In the genomic region with DNA sequence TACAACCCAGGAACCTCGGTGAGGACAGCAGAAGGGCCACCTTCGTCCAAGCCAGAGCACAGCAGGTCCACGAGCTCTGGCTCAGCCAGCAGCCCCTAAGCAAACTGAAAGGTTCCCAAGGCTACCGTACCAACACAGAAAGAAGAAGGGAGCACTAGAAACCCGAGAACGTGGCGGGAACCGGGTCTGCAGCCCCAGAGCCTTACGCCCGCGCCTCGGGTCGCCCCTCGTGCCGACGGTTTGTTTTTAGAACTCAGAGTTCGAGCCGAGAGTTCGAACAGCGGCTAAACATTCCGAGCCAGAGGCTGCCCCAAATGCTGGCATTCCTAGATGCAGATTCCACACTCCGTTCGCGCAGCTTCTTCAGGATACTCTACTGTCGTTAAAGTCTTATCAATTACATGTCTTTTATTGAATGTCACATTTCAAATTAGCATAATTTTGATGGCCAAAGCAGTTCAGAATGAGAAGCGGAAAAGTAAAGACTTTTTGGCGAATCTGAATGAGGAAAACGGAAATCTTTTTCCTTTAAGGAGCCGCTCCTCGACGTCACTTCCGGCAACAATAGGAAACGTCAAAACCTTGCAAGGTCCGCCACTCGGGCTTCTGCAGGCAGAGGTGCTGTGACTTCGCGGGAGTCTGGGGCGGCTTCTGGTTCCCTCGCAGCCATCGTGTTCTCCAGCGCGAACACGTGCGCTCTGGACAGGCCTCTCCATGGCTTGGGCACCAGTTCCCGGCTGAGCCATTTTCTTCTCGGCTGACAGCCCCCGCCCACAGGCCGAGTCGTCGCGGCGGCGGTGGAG, we compare ENCODE assay signal across 7 mouse cellular contexts. TPM values are rescaled to one million over a fixed set of nuclear protein-coding genes. Genes with fewer than 3 reads are reported as not detected.
A peak's percentile ranks its signal among the peaks of the same experiment; 100 is the strongest.
DNase-seq lines count a peak whose midpoint lies in the region; ATAC-seq and TF ChIP-seq lines count a peak whose summit lies in the region.

Gene Cep44, minus strand, starts transcription at position 490 of the 803 bp plus-strand sequence.
Gene Fbxo8, plus strand, starts transcription at position 533 of the 803 bp plus-strand sequence.

- H3K4me3 ChIP-seq in embryonic facial prominence, embryonic 10.5 days = peak within 1 kb of the TSS; percentile 91
- peak within 1 kb of the TSS; percentile 76 for H3K4me3 ChIP-seq in intestine, postnatal 0 days (ENCODE audit: low read depth, low read length)
- H3K4me3 ChIP-seq in midbrain, embryonic 12.5 days = peak within 1 kb of the TSS; percentile 89
- H3K4me3 ChIP-seq in small intestine, adult 2 months (ENCODE audit: low read depth, low read length) = peak within 1 kb of the TSS; percentile 86

- TF ChIP-seq CTCF in intestine, postnatal 0 days (IDR thresholded peaks at IDR 0.05; ENCODE audit: low read depth) = peak; percentile 5; the same call in 1 of the 2 replicates
- no peak for TF ChIP-seq CTCF in small intestine, adult 2 months (IDR thresholded peaks at IDR 0.05; ENCODE audit: extremely low read depth, insufficient read length, insufficient replicate concordance, low read depth, low read length)

- H3K27ac ChIP-seq in embryonic facial prominence, embryonic 10.5 days (replicated peaks) = peak within 1 kb of the TSS; percentile 92
- H3K27ac ChIP-seq in intestine, postnatal 0 days (ENCODE audit: low read depth, low read length) = peak within 1 kb of the TSS; percentile 91
- H3K27ac ChIP-seq in midbrain, embryonic 12.5 days (replicated peaks) = peak within 1 kb of the TSS; percentile 75
- H3K27ac ChIP-seq in small intestine, adult 2 months (ENCODE audit: insufficient read depth, low read depth, low read length) = peak within 1 kb of the TSS; percentile 89

- H3K4me1 ChIP-seq in embryonic facial prominence, embryonic 10.5 days = peaks cover 14% of the 10 kb centered on the region
- H3K4me1 ChIP-seq in intestine, postnatal 0 days (replicated peaks; ENCODE audit: control insufficient read depth, insufficient read depth, low read length) = peaks cover 4% of the 10 kb centered on the region; the same call in 1 of the 2 replicates
- H3K4me1 ChIP-seq in midbrain, embryonic 12.5 days = peaks cover 14% of the 10 kb centered on the region
- peaks cover 2% of the 10 kb centered on the region; the same call in 1 of the 2 replicates for H3K4me1 ChIP-seq in small intestine, adult 2 months (ENCODE audit: control insufficient read depth, insufficient read depth, insufficient read length, low read length)

- no peaks in the 10 kb centered on the region for H3K9me3 ChIP-seq in embryonic facial prominence, embryonic 10.5 days
- no peaks in the 10 kb centered on the region for H3K9me3 ChIP-seq in intestine, postnatal 0 days (ENCODE audit: control insufficient read depth)
- H3K9me3 ChIP-seq in midbrain, embryonic 12.5 days = no peaks in the 10 kb centered on the region

- H3K36me3 ChIP-seq in embryonic facial prominence, embryonic 10.5 days (replicated peaks) = no peaks in the 10 kb centered on the region; the same call in 1 of the 2 replicates
- H3K36me3 ChIP-seq in intestine, postnatal 0 days (ENCODE audit: control insufficient read depth, insufficient read depth) = no peaks in the 10 kb centered on the region
- H3K36me3 ChIP-seq in midbrain, embryonic 12.5 days = no peaks in the 10 kb centered on the region
- H3K36me3 ChIP-seq in small intestine, adult 2 months (ENCODE audit: control insufficient read depth, insufficient read depth, low read length) = no peaks in the 10 kb centered on the region

- TF ChIP-seq POLR2A in small intestine, adult 2 months (IDR thresholded peaks at IDR 0.05; ENCODE audit: low read depth, low read length) = peak; percentile 66

- ATAC-seq in intestine, postnatal 0 days = peak; percentile 91
- peak; percentile 93 for ATAC-seq in midbrain, embryonic 12.5 days (ENCODE audit: low FRiP score, low read depth)

- peak; percentile 84 for DNase-seq in adrenal gland, postnatal 10 days
- DNase-seq in embryonic facial prominence, embryonic 10.5 days (ENCODE audit: low spot score) = peak; percentile 83
- DNase-seq in gonadal fat pad, adult 2 months (ENCODE audit: low read depth) = peak; percentile 68
- peak; percentile 78 for DNase-seq in left cerebral cortex, postnatal 4 days

- peak within 1 kb of the TSS; percentile 85 for H3K9ac ChIP-seq in intestine, postnatal 0 days (ENCODE audit: low read depth, low read length)
- H3K9ac ChIP-seq in midbrain, embryonic 12.5 days (replicated peaks) = peak within 1 kb of the TSS; percentile 78

- H3K27me3 ChIP-seq in embryonic facial prominence, embryonic 10.5 days (replicated peaks; ENCODE audit: low read depth, poor library complexity, severe bottlenecking) = no peaks in the 10 kb centered on the region
- H3K27me3 ChIP-seq in intestine, postnatal 0 days (replicated peaks; ENCODE audit: control insufficient read depth, insufficient read depth, low read length) = no peaks in the 10 kb centered on the region
- H3K27me3 ChIP-seq in midbrain, embryonic 12.5 days = no peaks in the 10 kb centered on the region
- no peaks in the 10 kb centered on the region for H3K27me3 ChIP-seq in small intestine, adult 2 months (ENCODE audit: control insufficient read depth, insufficient read depth, low read length)

- WGBS in embryonic facial prominence, embryonic 10.5 days = under 1% methylated on average over 53 of the region's 53 CpGs
- WGBS in intestine, postnatal 0 days = under 1% methylated on average over 53 of the region's 53 CpGs
- under 1% methylated on average over 53 of the region's 53 CpGs for WGBS in midbrain, embryonic 12.5 days
- under 1% methylated on average over 53 of the region's 53 CpGs for WGBS in small intestine, adult 2 months

- intact Hi-C loops in left cerebral cortex, postnatal 4 days (cut with DNase I) = no loop called here

- peak within 1 kb of the TSS; percentile 77 for H3K4me2 ChIP-seq in intestine, postnatal 0 days (replicated peaks; ENCODE audit: low read depth)
- H3K4me2 ChIP-seq in midbrain, embryonic 12.5 days (replicated peaks) = peak within 1 kb of the TSS; percentile 69

RNA-seq across cellular contexts. Expression of gene Cep44, which starts in this region (rescaled TPM):
- 10 to 100 TPM; 19.5 to 26.7 TPM for total RNA-seq in adrenal gland, postnatal 10 days (2021)
- 35.3 and 39.6 TPM in 2 replicates for polyA plus RNA-seq in embryonic facial prominence, embryonic 10.5 days (2016; fragmentation: Nextera tagmentation; extraction: Ambion mirVana)
- 9.8 and 11.0 TPM in 2 replicates for polyA plus RNA-seq in gonadal fat pad, adult 2 months (2012; rRNA removed)
- 13.5 and 14.7 TPM in 2 replicates for polyA plus RNA-seq in intestine, postnatal 0 days (2015; fragmentation: Nextera tagmentation; extraction: Ambion mirVana)
- 10 to 100 TPM; 23.5 to 26.0 TPM for total RNA-seq in left cerebral cortex, postnatal 4 days (2021)
- polyA plus RNA-seq in midbrain, embryonic 12.5 days (2016; fragmentation: Nextera tagmentation; extraction: Ambion mirVana) = 41.2 and 41.9 TPM in 2 replicates
- polyA plus RNA-seq in small intestine, adult 2 months (2012; rRNA removed) = 0.98 and 3.8 TPM in 2 replicates

RNA-seq across cellular contexts. Expression of gene Fbxo8, which starts in this region (rescaled TPM):
- 10 to 100 TPM; 48.8 to 54.9 TPM for total RNA-seq in adrenal gland, postnatal 10 days (2021)
- 29.1 and 30.0 TPM in 2 replicates for polyA plus RNA-seq in embryonic facial prominence, embryonic 10.5 days (2016; fragmentation: Nextera tagmentation; extraction: Ambion mirVana)
- polyA plus RNA-seq in gonadal fat pad, adult 2 months (2012; rRNA removed) = 18.7 and 20.3 TPM in 2 replicates
- 43.1 and 50.0 TPM in 2 replicates for polyA plus RNA-seq in intestine, postnatal 0 days (2015; fragmentation: Nextera tagmentation; extraction: Ambion mirVana)
- 10 to 100 TPM; 28.0 to 30.8 TPM for total RNA-seq in left cerebral cortex, postnatal 4 days (2021)
- polyA plus RNA-seq in midbrain, embryonic 12.5 days (2016; fragmentation: Nextera tagmentation; extraction: Ambion mirVana) = 33.3 and 37.6 TPM in 2 replicates
- 10.7 and 30.6 TPM in 2 replicates for polyA plus RNA-seq in small intestine, adult 2 months (2012; rRNA removed)

Comparison
In these comparisons a context has a peak if more than half of its experiments do, and no peak if none do; other contexts are left out.
1. Peak in every context shown above with its lines: DNase-seq, ATAC-seq, H3K4me3 ChIP-seq and H3K27ac ChIP-seq.